Mouse (Mus musculus): Measurements from ENCODE around the gene Pnkp. TPM values are rescaled to one million over a fixed set of nuclear protein-coding genes. Genes with fewer than 3 reads are reported as not detected.

Pnkp gene
- polyA plus RNA-seq, 1 experiment from 2014 or later = 41.3 TPM

- no peaks in the 10 kb centered on the region for H3K27me3 ChIP-seq (replicated peaks; ENCODE audit: insufficient read depth, low read length)
- no peak overlapping the region for H3K9ac ChIP-seq (replicated peaks; ENCODE audit: low read depth)
- H3K9me3 ChIP-seq (ENCODE audit: low read length) = no peaks in the 10 kb centered on the region
- H3K4me2 ChIP-seq (replicated peaks; ENCODE audit: low read depth, low read length) = no peak overlapping the region
- H3K4me1 ChIP-seq (ENCODE audit: insufficient read depth, low read depth, low read length) = peaks cover 27% of the 10 kb centered on the region
- DNase-seq (ENCODE audit: low spot score) (peak; percentile 72), ATAC-seq (no peak; the same call in 1 of the 2 replicates)
- WGBS = 61% methylated on average over 24 of the region's 24 CpGs
- TF ChIP-seq EP300 (IDR thresholded peaks at IDR 0.05) (no peak), CTCF (IDR thresholded peaks at IDR 0.05) (no peak)
- H3K4me3 ChIP-seq (ENCODE audit: low read depth, low read length) = no peak overlapping the region
- peaks cover 25% of the 10 kb centered on the region for H3K36me3 ChIP-seq (ENCODE audit: insufficient read depth, low read length)
- peak overlapping the region; percentile 100 for H3K27ac ChIP-seq (ENCODE audit: low read length)
These were observed 7.9 kb downstream of the Pnkp start for GRCm38 (mm10) chr7:44864595-44865542.

- WGBS = 31% methylated on average over 15 of the region's 15 CpGs
- ATAC-seq (peak; percentile 15), DNase-seq (ENCODE audit: low spot score) (peak; percentile 96)
- Histone ChIP-seq H3K4me2 (replicated peaks; ENCODE audit: low read depth, low read length) (peak overlapping the region; percentile 69), H3K4me1 (ENCODE audit: insufficient read depth, low read depth, low read length) (peaks cover 33% of the 10 kb centered on the region), H3K27ac (ENCODE audit: low read length) (peak overlapping the region; percentile 100), H3K4me3 (ENCODE audit: low read depth, low read length) (no peak overlapping the region), H3K9me3 (ENCODE audit: low read length) (no peaks in the 10 kb centered on the region), H3K36me3 (ENCODE audit: insufficient read depth, low read length) (peaks cover 25% of the 10 kb centered on the region), H3K9ac (replicated peaks; ENCODE audit: low read depth) (peak overlapping the region; percentile 34; the same call in 1 of the 2 replicates), H3K27me3 (replicated peaks; ENCODE audit: insufficient read depth, low read length) (no peaks in the 10 kb centered on the region)
- TF ChIP-seq CTCF (IDR thresholded peaks at IDR 0.05) = peak; percentile 59
- TF ChIP-seq EP300 (IDR thresholded peaks at IDR 0.05) = no peak
These were observed 9.5 kb downstream of the Pnkp start for GRCm38 (mm10) chr7:44866276-44867009.

- Histone ChIP-seq H3K27ac (ENCODE audit: low read length) (peak overlapping the region; percentile 100), H3K4me1 (ENCODE audit: insufficient read depth, low read depth, low read length) (peaks cover 33% of the 10 kb centered on the region), H3K36me3 (ENCODE audit: insufficient read depth, low read length) (peaks cover 22% of the 10 kb centered on the region), H3K9ac (replicated peaks; ENCODE audit: low read depth) (no peak overlapping the region), H3K9me3 (ENCODE audit: low read length) (no peaks in the 10 kb centered on the region), H3K4me3 (ENCODE audit: low read depth, low read length) (peak overlapping the region; percentile 99; the same call in 1 of the 2 replicates), H3K27me3 (replicated peaks; ENCODE audit: insufficient read depth, low read length) (no peaks in the 10 kb centered on the region), H3K4me2 (replicated peaks; ENCODE audit: low read depth, low read length) (peak overlapping the region; percentile 69)
- WGBS = 40% methylated on average over 18 of the region's 19 CpGs
- TF ChIP-seq EP300 (IDR thresholded peaks at IDR 0.05) (no peak), CTCF (IDR thresholded peaks at IDR 0.05) (no peak)
- DNase-seq (ENCODE audit: low spot score) = no peak
- no peak for ATAC-seq
These were observed 10.2 kb downstream of the Pnkp start for GRCm38 (mm10) chr7:44867010-44867702.

- peak overlapping the region; percentile 69 for H3K4me2 ChIP-seq (replicated peaks; ENCODE audit: low read depth, low read length)
- peaks cover 33% of the 10 kb centered on the region for H3K4me1 ChIP-seq (ENCODE audit: insufficient read depth, low read depth, low read length)
- peak; percentile 16 for DNase-seq (ENCODE audit: low spot score)
- ATAC-seq = no peak
- H3K36me3 ChIP-seq (ENCODE audit: insufficient read depth, low read length) = peaks cover 17% of the 10 kb centered on the region
- WGBS = 38% methylated on average over 9 of the region's 9 CpGs
- TF ChIP-seq EP300 (IDR thresholded peaks at IDR 0.05) = no peak
- TF ChIP-seq CTCF (IDR thresholded peaks at IDR 0.05) = no peak
- peak overlapping the region; percentile 100 for H3K27ac ChIP-seq (ENCODE audit: low read length)
- peak overlapping the region; percentile 98 for H3K9ac ChIP-seq (replicated peaks; ENCODE audit: low read depth)
- no peaks in the 10 kb centered on the region for H3K9me3 ChIP-seq (ENCODE audit: low read length)
- H3K27me3 ChIP-seq (replicated peaks; ENCODE audit: insufficient read depth, low read length) = no peaks in the 10 kb centered on the region
- peak overlapping the region; percentile 99 for H3K4me3 ChIP-seq (ENCODE audit: low read depth, low read length)
These were observed 10.9 kb downstream of the Pnkp start for GRCm38 (mm10) chr7:44867802-44868201.

GRCm38 (mm10) chr7:44868465-44868864 is 11.5 kb downstream of the Pnkp start:
- 6% methylated on average over 16 of the region's 16 CpGs for WGBS
- H3K4me1 ChIP-seq (ENCODE audit: insufficient read depth, low read depth, low read length) = peaks cover 33% of the 10 kb centered on the region

More at GRCm38 (mm10) chr7:44868465-44868864, 11.5 kb downstream of the Pnkp start:
- ATAC-seq (peak; percentile 39), DNase-seq (ENCODE audit: low spot score) (peak; percentile 92)
- H3K4me2 ChIP-seq (replicated peaks; ENCODE audit: low read depth, low read length) = peak overlapping the region; percentile 69
- H3K9me3 ChIP-seq (ENCODE audit: low read length) = no peaks in the 10 kb centered on the region
- H3K27me3 ChIP-seq (replicated peaks; ENCODE audit: insufficient read depth, low read length) = no peaks in the 10 kb centered on the region
- H3K4me3 ChIP-seq (ENCODE audit: low read depth, low read length) = peak overlapping the region; percentile 99
- TF ChIP-seq EP300 (IDR thresholded peaks at IDR 0.05) (no peak), CTCF (IDR thresholded peaks at IDR 0.05) (no peak)
- H3K27ac ChIP-seq (ENCODE audit: low read length) = peak overlapping the region; percentile 100
- H3K36me3 ChIP-seq (ENCODE audit: insufficient read depth, low read length) = peaks cover 11% of the 10 kb centered on the region
- peak overlapping the region; percentile 98 for H3K9ac ChIP-seq (replicated peaks; ENCODE audit: low read depth)

Measured in lung, postnatal 0 days (tissue).